Mouse (Mus musculus): ENCODE data around the gene Lrp6. TPM values are rescaled to one million over a fixed set of nuclear protein-coding genes. Genes with fewer than 3 reads are reported as not detected.

Lrp6 gene
- polyA plus RNA-seq, 1 experiment from 2014 or later: 33.6 TPM

GRCm38 (mm10) chr6:134605196-134605595 is 38.4 kb upstream of the Lrp6 start:
- no peak overlapping the region for H3K9ac ChIP-seq (replicated peaks; ENCODE audit: low read length)
- no peaks in the 10 kb centered on the region for H3K4me1 ChIP-seq (ENCODE audit: control insufficient read depth, insufficient read depth, low read length)
- no peak overlapping the region for H3K4me3 ChIP-seq (ENCODE audit: low read depth, low read length)
- WGBS: 86% methylated on average over 3 of the region's 3 CpGs
- DNase-seq (ENCODE audit: low spot score): no peak
- H3K4me2 ChIP-seq (ENCODE audit: low read depth, low read length): no peak overlapping the region
- no peaks in the 10 kb centered on the region for H3K9me3 ChIP-seq (replicated peaks; ENCODE audit: control insufficient read depth, low read length)
- ATAC-seq (replicated peaks; ENCODE audit: insufficient number of reproducible peaks, low FRiP score, low TSS enrichment, low read depth): no peak
- no peaks in the 10 kb centered on the region for H3K36me3 ChIP-seq (replicated peaks; ENCODE audit: control insufficient read depth, insufficient read depth, low read depth, low read length)
- no peak overlapping the region for H3K27ac ChIP-seq (replicated peaks; ENCODE audit: low read depth, low read length)
- no peaks in the 10 kb centered on the region for H3K27me3 ChIP-seq (ENCODE audit: control insufficient read depth, insufficient read depth, low read length)

- Histone ChIP-seq H3K9me3 (replicated peaks; ENCODE audit: control insufficient read depth, low read length) (no peaks in the 10 kb centered on the region), H3K27ac (replicated peaks; ENCODE audit: low read depth, low read length) (0 out of 2 replicates have a peak overlapping the region, but pooled peaks have one; percentile 5)
These were observed 35.7 kb upstream of the Lrp6 start for GRCm38 (mm10) chr6:134602371-134603003.

GRCm38 (mm10) chr6:134601766-134602165 is 35.0 kb upstream of the Lrp6 start:
- Histone ChIP-seq H3K27me3 (ENCODE audit: control insufficient read depth, insufficient read depth, low read length) (no peaks in the 10 kb centered on the region), H3K36me3 (replicated peaks; ENCODE audit: control insufficient read depth, insufficient read depth, low read depth, low read length) (no peaks in the 10 kb centered on the region), H3K9me3 (replicated peaks; ENCODE audit: control insufficient read depth, low read length) (no peaks in the 10 kb centered on the region), H3K9ac (replicated peaks; ENCODE audit: low read length) (no peak overlapping the region), H3K4me1 (ENCODE audit: control insufficient read depth, insufficient read depth, low read length) (no peaks in the 10 kb centered on the region), H3K27ac (replicated peaks; ENCODE audit: low read depth, low read length) (peak overlapping the region; percentile 10; the same call in 1 of the 2 replicates), H3K4me3 (ENCODE audit: low read depth, low read length) (no peak overlapping the region), H3K4me2 (ENCODE audit: low read depth, low read length) (no peak overlapping the region)
- 33% methylated on average over 3 of the region's 3 CpGs for WGBS
- DNase-seq (ENCODE audit: low spot score) (no peak), ATAC-seq (replicated peaks; ENCODE audit: insufficient number of reproducible peaks, low FRiP score, low TSS enrichment, low read depth) (no peak)

More at GRCm38 (mm10) chr6:134602371-134603003, 35.7 kb upstream of the Lrp6 start:
- Histone ChIP-seq H3K4me1 (ENCODE audit: control insufficient read depth, insufficient read depth, low read length) (no peaks in the 10 kb centered on the region), H3K4me2 (ENCODE audit: low read depth, low read length) (no peak overlapping the region), H3K27me3 (ENCODE audit: control insufficient read depth, insufficient read depth, low read length) (no peaks in the 10 kb centered on the region), H3K36me3 (replicated peaks; ENCODE audit: control insufficient read depth, insufficient read depth, low read depth, low read length) (no peaks in the 10 kb centered on the region), H3K4me3 (ENCODE audit: low read depth, low read length) (no peak overlapping the region), H3K9ac (replicated peaks; ENCODE audit: low read length) (no peak overlapping the region)
- WGBS: 19% methylated on average over 10 of the region's 10 CpGs
- ATAC-seq (replicated peaks; ENCODE audit: insufficient number of reproducible peaks, low FRiP score, low TSS enrichment, low read depth) (0 out of 2 replicates have a peak, but pooled peaks have one; percentile 46), DNase-seq (ENCODE audit: low spot score) (peak; percentile 77)

- Histone ChIP-seq H3K9me3 (replicated peaks; ENCODE audit: control insufficient read depth, low read length) (no peaks in the 10 kb centered on the region), H3K36me3 (replicated peaks; ENCODE audit: control insufficient read depth, insufficient read depth, low read depth, low read length) (no peaks in the 10 kb centered on the region), H3K4me3 (ENCODE audit: low read depth, low read length) (no peak overlapping the region), H3K9ac (replicated peaks; ENCODE audit: low read length) (no peak overlapping the region), H3K27me3 (ENCODE audit: control insufficient read depth, insufficient read depth, low read length) (no peaks in the 10 kb centered on the region), H3K4me1 (ENCODE audit: control insufficient read depth, insufficient read depth, low read length) (no peaks in the 10 kb centered on the region), H3K27ac (replicated peaks; ENCODE audit: low read depth, low read length) (no peak overlapping the region), H3K4me2 (ENCODE audit: low read depth, low read length) (no peak overlapping the region)
- DNase-seq (ENCODE audit: low spot score) (no peak), ATAC-seq (replicated peaks; ENCODE audit: insufficient number of reproducible peaks, low FRiP score, low TSS enrichment, low read depth) (no peak)
- 56% methylated on average over 7 of the region's 7 CpGs for WGBS
These were observed 34.4 kb upstream of the Lrp6 start for GRCm38 (mm10) chr6:134601130-134601529.

GRCm38 (mm10) chr6:134599239-134599638 is 32.5 kb upstream of the Lrp6 start:
- WGBS: 83% methylated on average over 1 of the region's 1 CpGs
- Histone ChIP-seq H3K36me3 (replicated peaks; ENCODE audit: control insufficient read depth, insufficient read depth, low read depth, low read length) (no peaks in the 10 kb centered on the region), H3K27me3 (ENCODE audit: control insufficient read depth, insufficient read depth, low read length) (no peaks in the 10 kb centered on the region), H3K9me3 (replicated peaks; ENCODE audit: control insufficient read depth, low read length) (no peaks in the 10 kb centered on the region), H3K4me1 (ENCODE audit: control insufficient read depth, insufficient read depth, low read length) (no peaks in the 10 kb centered on the region), H3K4me3 (ENCODE audit: low read depth, low read length) (no peak overlapping the region), H3K4me2 (ENCODE audit: low read depth, low read length) (no peak overlapping the region), H3K27ac (replicated peaks; ENCODE audit: low read depth, low read length) (no peak overlapping the region), H3K9ac (replicated peaks; ENCODE audit: low read length) (no peak overlapping the region)
- ATAC-seq (replicated peaks; ENCODE audit: insufficient number of reproducible peaks, low FRiP score, low TSS enrichment, low read depth): no peak
- DNase-seq (ENCODE audit: low spot score): no peak

GRCm38 (mm10) chr6:134597651-134598229 is 31.0 kb upstream of the Lrp6 start:
- H3K9me3 ChIP-seq (replicated peaks; ENCODE audit: control insufficient read depth, low read length): no peaks in the 10 kb centered on the region
- 86% methylated on average over 6 of the region's 6 CpGs for WGBS
- H3K9ac ChIP-seq (replicated peaks; ENCODE audit: low read length): no peak overlapping the region
- H3K4me3 ChIP-seq (ENCODE audit: low read depth, low read length): no peak overlapping the region
- no peaks in the 10 kb centered on the region for H3K4me1 ChIP-seq (ENCODE audit: control insufficient read depth, insufficient read depth, low read length)
- no peak overlapping the region for H3K4me2 ChIP-seq (ENCODE audit: low read depth, low read length)
- ATAC-seq (replicated peaks; ENCODE audit: insufficient number of reproducible peaks, low FRiP score, low TSS enrichment, low read depth): no peak
- no peaks in the 10 kb centered on the region for H3K27me3 ChIP-seq (ENCODE audit: control insufficient read depth, insufficient read depth, low read length)
- H3K36me3 ChIP-seq (replicated peaks; ENCODE audit: control insufficient read depth, insufficient read depth, low read depth, low read length): no peaks in the 10 kb centered on the region
- DNase-seq (ENCODE audit: low spot score): no peak
- H3K27ac ChIP-seq (replicated peaks; ENCODE audit: low read depth, low read length): no peak overlapping the region

- H3K4me1 ChIP-seq (ENCODE audit: control insufficient read depth, insufficient read depth, low read length): no peaks in the 10 kb centered on the region
- H3K27ac ChIP-seq (replicated peaks; ENCODE audit: low read depth, low read length): no peak overlapping the region
- H3K4me3 ChIP-seq (ENCODE audit: low read depth, low read length): no peak overlapping the region
- WGBS: 72% methylated on average over 20 of the region's 21 CpGs
- H3K9me3 ChIP-seq (replicated peaks; ENCODE audit: control insufficient read depth, low read length): no peaks in the 10 kb centered on the region
- H3K4me2 ChIP-seq (ENCODE audit: low read depth, low read length): no peak overlapping the region
- H3K9ac ChIP-seq (replicated peaks; ENCODE audit: low read length): no peak overlapping the region
- no peaks in the 10 kb centered on the region for H3K36me3 ChIP-seq (replicated peaks; ENCODE audit: control insufficient read depth, insufficient read depth, low read depth, low read length)
- no peak for ATAC-seq (replicated peaks; ENCODE audit: insufficient number of reproducible peaks, low FRiP score, low TSS enrichment, low read depth)
- DNase-seq (ENCODE audit: low spot score): no peak
- H3K27me3 ChIP-seq (ENCODE audit: control insufficient read depth, insufficient read depth, low read length): no peaks in the 10 kb centered on the region
These were observed 28.0 kb upstream of the Lrp6 start for GRCm38 (mm10) chr6:134594569-134595442.

GRCm38 (mm10) chr6:134591614-134592013 is 24.8 kb upstream of the Lrp6 start:
- Histone ChIP-seq H3K36me3 (replicated peaks; ENCODE audit: control insufficient read depth, insufficient read depth, low read depth, low read length) (no peaks in the 10 kb centered on the region), H3K4me2 (ENCODE audit: low read depth, low read length) (no peak overlapping the region), H3K9me3 (replicated peaks; ENCODE audit: control insufficient read depth, low read length) (no peaks in the 10 kb centered on the region), H3K9ac (replicated peaks; ENCODE audit: low read length) (no peak overlapping the region), H3K27me3 (ENCODE audit: control insufficient read depth, insufficient read depth, low read length) (no peaks in the 10 kb centered on the region), H3K27ac (replicated peaks; ENCODE audit: low read depth, low read length) (no peak overlapping the region), H3K4me1 (ENCODE audit: control insufficient read depth, insufficient read depth, low read length) (no peaks in the 10 kb centered on the region), H3K4me3 (ENCODE audit: low read depth, low read length) (no peak overlapping the region)
- no peak for ATAC-seq (replicated peaks; ENCODE audit: insufficient number of reproducible peaks, low FRiP score, low TSS enrichment, low read depth)
- DNase-seq (ENCODE audit: low spot score): no peak
- 81% methylated on average over 2 of the region's 2 CpGs for WGBS
